Mouse (Mus musculus): ENCODE measurements around the gene Srm.

DNA sequence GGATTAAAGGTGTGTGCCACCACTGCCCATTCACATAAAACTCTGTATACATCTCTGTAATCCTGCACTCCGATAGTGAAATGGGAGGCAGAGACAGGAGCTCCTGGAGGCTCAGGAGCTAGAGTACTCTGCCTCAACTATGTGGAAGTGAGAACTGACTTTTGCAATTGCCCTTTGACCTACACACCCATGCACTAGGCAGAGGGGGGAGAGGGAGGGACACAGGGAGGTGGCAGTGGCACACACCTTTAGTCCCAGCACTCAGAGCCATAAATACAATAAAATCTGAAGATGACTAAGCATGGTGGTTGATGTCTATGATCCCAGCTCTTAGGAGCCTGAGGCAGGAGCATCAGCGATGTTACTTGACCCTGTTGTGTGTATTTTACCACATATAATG lies 48.2 kb downstream of the Srm start:
- TF ChIP-seq CTCF (IDR thresholded peaks at IDR 0.05; ENCODE audit: low read depth, low read length) (no peak), POLR2A (IDR thresholded peaks at IDR 0.05; ENCODE audit: borderline replicate concordance, low read depth, low read length) (no peak)

Measured in bone marrow macrophage, adult 2 months (primary cell).